In genomic region chr17:46161179-46161578, GRCm38 (mm10) we compare ENCODE assay signal across 8 mouse cellular contexts. TPM values are rescaled to one million over a fixed set of nuclear protein-coding genes. Genes with fewer than 3 reads are reported as not detected.
DNase-seq lines count a peak whose midpoint lies in the region; ATAC-seq and TF ChIP-seq lines count a peak whose summit lies in the region.

No protein-coding gene starts in this region.

- TF ChIP-seq CTCF in kidney, adult 2 months (conservative IDR thresholded peaks at IDR 0.05; ENCODE audit: insufficient read depth, insufficient read length, low read depth, low read length) = no peak

- 2% methylated on average over 19 of the region's 19 CpGs for WGBS in kidney, adult 2 months
- 0% methylated on average over 19 of the region's 19 CpGs for WGBS in heart, embryonic 15.5 days
- 0% methylated on average over 19 of the region's 19 CpGs for WGBS in lung, embryonic 16.5 days

- peaks cover 8% of the 10 kb centered on the region; the same call in 1 of the 2 replicates for H3K4me1 ChIP-seq in kidney, adult 2 months (ENCODE audit: control insufficient read depth, insufficient read depth, low read length)
- H3K4me1 ChIP-seq in heart, embryonic 15.5 days (replicated peaks) = peaks cover 31% of the 10 kb centered on the region
- H3K4me1 ChIP-seq in lung, embryonic 16.5 days (replicated peaks; ENCODE audit: control insufficient read depth, insufficient read depth, low read length) = peaks cover 17% of the 10 kb centered on the region

- TF ChIP-seq POLR2A in kidney, adult 2 months (IDR thresholded peaks at IDR 0.05; ENCODE audit: low read depth, low read length) = no peak

- no peaks in the 10 kb centered on the region for H3K27me3 ChIP-seq in kidney, adult 2 months (replicated peaks; ENCODE audit: control insufficient read depth, insufficient read depth, low read length)
- no peaks in the 10 kb centered on the region for H3K27me3 ChIP-seq in heart, embryonic 15.5 days
- no peaks in the 10 kb centered on the region for H3K27me3 ChIP-seq in lung, embryonic 16.5 days (ENCODE audit: control insufficient read depth, insufficient read depth, low read depth, low read length)

- peak overlapping the region; percentile 75 for H3K27ac ChIP-seq in kidney, adult 2 months (ENCODE audit: insufficient read depth, low read depth, low read length)
- peak overlapping the region; percentile 84 for H3K27ac ChIP-seq in heart, embryonic 15.5 days
- peak overlapping the region; percentile 82 for H3K27ac ChIP-seq in lung, embryonic 16.5 days (ENCODE audit: low read length)

- no peak for ATAC-seq in heart, embryonic 15.5 days (replicated peaks; ENCODE audit: insufficient number of reproducible peaks, insufficient read depth, low FRiP score, low read depth)
- ATAC-seq in lung, embryonic 16.5 days (ENCODE audit: low read depth) = peak; percentile 16

- peak overlapping the region; percentile 73 for H3K4me2 ChIP-seq in heart, embryonic 15.5 days
- H3K4me2 ChIP-seq in lung, embryonic 16.5 days (ENCODE audit: low read depth, low read length) = peak overlapping the region; percentile 73

- no peaks in the 10 kb centered on the region for H3K36me3 ChIP-seq in kidney, adult 2 months (ENCODE audit: control insufficient read depth, insufficient read depth, low read length)
- peaks cover 22% of the 10 kb centered on the region for H3K36me3 ChIP-seq in heart, embryonic 15.5 days
- H3K36me3 ChIP-seq in lung, embryonic 16.5 days (ENCODE audit: control insufficient read depth, insufficient read depth, low read length) = peaks cover 20% of the 10 kb centered on the region

- peak overlapping the region; percentile 87 for H3K9ac ChIP-seq in heart, embryonic 15.5 days
- peak overlapping the region; percentile 81 for H3K9ac ChIP-seq in lung, embryonic 16.5 days (ENCODE audit: low read length)

- no peaks in the 10 kb centered on the region for H3K9me3 ChIP-seq in heart, embryonic 15.5 days (replicated peaks)
- H3K9me3 ChIP-seq in lung, embryonic 16.5 days (ENCODE audit: control insufficient read depth, low read length) = no peaks in the 10 kb centered on the region

- peak; percentile 35 for DNase-seq in kidney, adult 2 months
- no peak for DNase-seq in kidney, adult 18-20 months
- DNase-seq in adipocyte (ENCODE audit: low spot score) = peak; percentile 41
- no peak for DNase-seq in spleen, postnatal 36 days (ENCODE audit: low spot score in 2 of 2)
- DNase-seq in adrenal gland, postnatal 36 days = no peak
- no peak for DNase-seq in left cerebral cortex, adult 9 months (ENCODE audit: low spot score in 2 of 2)

- H3K4me3 ChIP-seq in kidney, adult 2 months (ENCODE audit: insufficient read depth, low read depth, low read length) = peak overlapping the region; percentile 82
- peak overlapping the region; percentile 88 for H3K4me3 ChIP-seq in heart, embryonic 15.5 days
- H3K4me3 ChIP-seq in lung, embryonic 16.5 days (ENCODE audit: low read length) = peak overlapping the region; percentile 68

RNA-seq across cellular contexts. Expression of gene Gtpbp2, which starts 0.3 kb away (rescaled TPM):
- 69.7 and 80.4 TPM in 2 replicates for polyA plus RNA-seq in kidney, adult 2 months (2012; rRNA removed)
- 33.8 and 36.8 TPM in 2 replicates for polyA plus RNA-seq in heart, embryonic 15.5 days (2015; fragmentation: Nextera tagmentation; extraction: Ambion mirVana)
- polyA plus RNA-seq in lung, embryonic 16.5 days (2015; fragmentation: Nextera tagmentation; extraction: Ambion mirVana) = 50.3 and 55.0 TPM in 2 replicates
- total RNA-seq in adrenal gland, postnatal 36 days (2021) = 10 to 100 TPM; 67.4 to 78.1 TPM

RNA-seq across cellular contexts. Expression of gene Mad2l1bp, which starts 7.8 kb away (rescaled TPM):
- polyA plus RNA-seq in kidney, adult 2 months (2012; rRNA removed) = 17.3 and 19.2 TPM in 2 replicates
- 31.4 and 34.4 TPM in 2 replicates for polyA plus RNA-seq in heart, embryonic 15.5 days (2015; fragmentation: Nextera tagmentation; extraction: Ambion mirVana)
- 55.5 and 57.1 TPM in 2 replicates for polyA plus RNA-seq in lung, embryonic 16.5 days (2015; fragmentation: Nextera tagmentation; extraction: Ambion mirVana)
- total RNA-seq in adrenal gland, postnatal 36 days (2021) = 10 to 100 TPM; 19.7 to 20.1 TPM

RNA-seq across cellular contexts. Expression of gene Rsph9, which starts 17.2 kb away (rescaled TPM):
- 34.8 and 37.2 TPM in 2 replicates for polyA plus RNA-seq in kidney, adult 2 months (2012; rRNA removed)
- polyA plus RNA-seq in heart, embryonic 15.5 days (2015; fragmentation: Nextera tagmentation; extraction: Ambion mirVana) = 5.8 and 6.9 TPM in 2 replicates
- 23.7 and 26.8 TPM in 2 replicates for polyA plus RNA-seq in lung, embryonic 16.5 days (2015; fragmentation: Nextera tagmentation; extraction: Ambion mirVana)
- 10 to 100 TPM in 1 of 2 experiments, 1 to 10 TPM in 1; 7.9 to 12.8 TPM for total RNA-seq in adrenal gland, postnatal 36 days (2021)

RNA-seq across cellular contexts. Expression of gene Polh, which starts 41.3 kb away (rescaled TPM):
- polyA plus RNA-seq in kidney, adult 2 months (2012; rRNA removed) = 3.8 and 4.0 TPM in 2 replicates
- polyA plus RNA-seq in heart, embryonic 15.5 days (2015; fragmentation: Nextera tagmentation; extraction: Ambion mirVana) = 11.7 and 12.7 TPM in 2 replicates
- 24.1 and 26.0 TPM in 2 replicates for polyA plus RNA-seq in lung, embryonic 16.5 days (2015; fragmentation: Nextera tagmentation; extraction: Ambion mirVana)
- 10 to 100 TPM; 43.3 to 45.3 TPM for total RNA-seq in adrenal gland, postnatal 36 days (2021)

RNA-seq across cellular contexts. Expression of gene Xpo5, which starts 41.4 kb away (rescaled TPM):
- 18.5 and 20.5 TPM in 2 replicates for polyA plus RNA-seq in kidney, adult 2 months (2012; rRNA removed)
- polyA plus RNA-seq in heart, embryonic 15.5 days (2015; fragmentation: Nextera tagmentation; extraction: Ambion mirVana) = 15.1 and 22.0 TPM in 2 replicates
- 31.2 and 33.8 TPM in 2 replicates for polyA plus RNA-seq in lung, embryonic 16.5 days (2015; fragmentation: Nextera tagmentation; extraction: Ambion mirVana)
- total RNA-seq in adrenal gland, postnatal 36 days (2021) = 10 to 100 TPM; 81.4 to 87.7 TPM

Comparison
In these comparisons a context has a peak if more than half of its experiments do, and no peak if none do; other contexts are left out.
1. DNase-seq: peak in kidney, adult 2 months (single experiment) and adipocyte (single experiment); none in kidney, adult 18-20 months (single experiment), spleen, postnatal 36 days (0 of 2), adrenal gland, postnatal 36 days (0 of 2) and left cerebral cortex, adult 9 months (0 of 2).
2. Peak in every context shown above with its lines, with median percentiles within 50 percentile points of each other: H3K27ac ChIP-seq and H3K4me3 ChIP-seq.